Mouse (Mus musculus) cerebellum, adult 2 months (tissue): Measurements from ENCODE around the gene Ralgapb.

ENCODE experiments used
- CTCF ChIP-seq: fragments of 200-500 bp; IDR thresholded peaks from 2 replicates; pipeline ENCODE4 v1.5.1; 2011; ENCODE audit warnings: low read depth, mild to moderate bottlenecking, control low read depth, low read length, moderate library complexity, borderline replicate concordance; ENCODE audit not compliant: insufficient read depth
- POLR2A ChIP-seq: fragments of 200-500 bp; IDR thresholded peaks from 2 replicates; pipeline ENCODE4 v1.6.1; 2011; ENCODE audit warnings: low read length, control low read depth, borderline replicate concordance; ENCODE audit not compliant: insufficient read depth

GRCm38 (mm10) chr2:158519800-158520199 is 110.2 kb downstream of the Ralgapb start:
- TF ChIP-seq POLR2A: no peak
- TF ChIP-seq CTCF: no peak
